ENCODE assay signal across 10 mouse cellular contexts in the genomic region with DNA sequence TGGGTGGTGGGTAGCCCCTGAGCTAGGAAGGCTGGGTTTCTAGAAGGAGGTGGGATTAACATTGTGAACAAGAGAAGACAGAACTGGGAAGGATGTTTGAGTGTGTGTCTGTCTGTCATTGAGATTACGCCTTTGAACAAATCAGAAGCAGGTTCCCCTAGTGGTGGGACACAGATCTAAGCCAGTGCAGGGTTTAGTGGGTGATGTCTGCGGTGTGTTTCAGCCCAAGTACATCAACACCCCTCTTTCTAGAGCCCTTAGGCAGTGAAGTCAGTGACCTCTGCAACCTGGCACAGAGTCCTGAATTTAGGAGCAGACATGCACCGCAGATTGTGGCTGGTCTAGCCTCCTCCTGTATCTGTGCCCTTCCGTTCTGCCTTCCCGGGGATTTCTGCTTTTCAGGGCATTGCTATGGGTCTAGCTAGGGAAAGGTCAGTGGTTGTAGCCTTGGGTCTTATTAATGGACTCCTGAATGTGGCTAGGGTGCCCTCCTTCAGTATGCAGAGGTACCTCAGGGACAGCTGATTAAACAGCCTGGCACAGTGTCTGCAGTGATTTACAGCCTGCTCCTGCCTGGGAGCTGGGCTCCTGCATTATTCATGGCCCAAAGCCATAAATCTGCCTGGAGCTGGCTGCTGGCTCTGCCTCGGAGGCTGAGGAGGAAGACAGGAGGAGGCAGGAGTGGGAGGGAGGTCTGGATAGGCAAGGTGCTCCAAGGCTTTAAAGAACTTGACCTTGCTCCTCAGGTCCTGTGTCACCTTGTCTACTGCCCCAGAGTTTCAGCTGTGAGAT.
DNase-seq lines count a peak whose midpoint lies in the region; ATAC-seq and TF ChIP-seq lines count a peak whose summit lies in the region.
"Had no signal": no experiment of that assay in that cellular context is flagged by ENCODE, and none has a peak within 500 bp of the region (broad histone marks: within the 10 kb centered on the region; RNA-seq: fewer than 3 reads in every experiment).

No protein-coding gene starts in this region.

- H3K27me3 ChIP-seq in forebrain, embryonic 11.5 days (ENCODE audit: control insufficient read depth, insufficient read depth, low read length): no peaks in the 10 kb centered on the region
- no peaks in the 10 kb centered on the region; the same call in 1 of the 2 replicates for H3K27me3 ChIP-seq in forebrain, embryonic 10.5 days (ENCODE audit: poor library complexity, severe bottlenecking)
- no peaks in the 10 kb centered on the region for H3K27me3 ChIP-seq in midbrain, embryonic 16.5 days (ENCODE audit: control insufficient read depth, insufficient read depth, low read depth, low read length)
- H3K27me3 ChIP-seq: lung, embryonic 15.5 days had no signal

- 0 out of 2 replicates have a peak, but pooled peaks have one; percentile 16 for TF ChIP-seq CTCF in cortical plate, adult 2 months (IDR thresholded peaks at IDR 0.05; ENCODE audit: extremely low read depth, insufficient read depth, low read length)

- no peak overlapping the region for H3K9ac ChIP-seq in forebrain, embryonic 11.5 days (ENCODE audit: low read length)
- no peak overlapping the region for H3K9ac ChIP-seq in midbrain, embryonic 16.5 days (ENCODE audit: low read depth, low read length)
- H3K9ac ChIP-seq: lung, embryonic 15.5 days had no signal

- no peak overlapping the region for H3K27ac ChIP-seq in forebrain, embryonic 11.5 days (ENCODE audit: low read depth, low read length)
- no peak overlapping the region for H3K27ac ChIP-seq in forebrain, embryonic 10.5 days
- H3K27ac ChIP-seq in cortical plate, adult 2 months (ENCODE audit: insufficient read depth, low read length): no peak overlapping the region
- H3K27ac ChIP-seq in midbrain, embryonic 16.5 days (ENCODE audit: low read length): no peak overlapping the region; the same call in 1 of the 2 replicates
- H3K27ac ChIP-seq: lung, embryonic 15.5 days had no signal

- WGBS in forebrain, embryonic 11.5 days: 82% methylated on average over 6 of the region's 6 CpGs
- 81% methylated on average over 6 of the region's 6 CpGs for WGBS in forebrain, embryonic 10.5 days
- 67% methylated on average over 6 of the region's 6 CpGs for WGBS in midbrain, embryonic 16.5 days

- no peak overlapping the region for H3K4me2 ChIP-seq in forebrain, embryonic 11.5 days (ENCODE audit: low read depth, low read length, severe bottlenecking)
- no peak overlapping the region for H3K4me2 ChIP-seq in midbrain, embryonic 16.5 days (ENCODE audit: low read length)
- H3K4me2 ChIP-seq: lung, embryonic 15.5 days had no signal

- no peak for ATAC-seq in forebrain, embryonic 11.5 days (replicated peaks; ENCODE audit: low FRiP score)
- ATAC-seq in midbrain, embryonic 16.5 days: peak; percentile 87

- H3K9me3 ChIP-seq in forebrain, embryonic 11.5 days (ENCODE audit: control insufficient read depth, low read length): no peaks in the 10 kb centered on the region
- no peaks in the 10 kb centered on the region for H3K9me3 ChIP-seq in forebrain, embryonic 10.5 days
- H3K9me3 ChIP-seq in midbrain, embryonic 16.5 days (replicated peaks; ENCODE audit: control insufficient read depth, low read length, poor library complexity, severe bottlenecking): no peaks in the 10 kb centered on the region
- H3K9me3 ChIP-seq: lung, embryonic 15.5 days had no signal

- no peaks in the 10 kb centered on the region for H3K36me3 ChIP-seq in forebrain, embryonic 11.5 days (ENCODE audit: control insufficient read depth, insufficient read depth, low read length)
- no peaks in the 10 kb centered on the region for H3K36me3 ChIP-seq in forebrain, embryonic 10.5 days (replicated peaks)
- no peaks in the 10 kb centered on the region for H3K36me3 ChIP-seq in midbrain, embryonic 16.5 days (ENCODE audit: control insufficient read depth, insufficient read depth, low read length)
- H3K36me3 ChIP-seq: lung, embryonic 15.5 days had no signal

- TF ChIP-seq POLR2A in cortical plate, adult 2 months (IDR thresholded peaks at IDR 0.05; ENCODE audit: extremely low read depth, insufficient read depth, low read length): no peak

- peak; percentile 45 for DNase-seq in forebrain, embryonic 11.5 days (ENCODE audit: low spot score)
- no peak for DNase-seq in forebrain, embryonic 10.5 days (ENCODE audit: extremely low spot score, low spot score)
- peak; percentile 57 for DNase-seq in heart, postnatal 4 days
- DNase-seq in layer of hippocampus, adult 18-20 months (ENCODE audit: low spot score in 2 of 2): peak; percentile 37 to 66
- DNase-seq in thymus, postnatal 4 days: no peak
- no peak for DNase-seq in c-Kit-positive CD71-positive TER-119-positive erythroid progenitor cells, embryonic 14.5 days (ENCODE audit: low spot score)

- H3K4me1 ChIP-seq in forebrain, embryonic 11.5 days (replicated peaks; ENCODE audit: control insufficient read depth, insufficient read depth, low read length): no peaks in the 10 kb centered on the region
- H3K4me1 ChIP-seq in forebrain, embryonic 10.5 days: peaks cover 7% of the 10 kb centered on the region
- no peaks in the 10 kb centered on the region for H3K4me1 ChIP-seq in cortical plate, adult 2 months (ENCODE audit: control insufficient read depth, insufficient read depth, low read length)
- H3K4me1 ChIP-seq in midbrain, embryonic 16.5 days (ENCODE audit: control insufficient read depth, insufficient read depth, low read length): peaks cover 6% of the 10 kb centered on the region; the same call in 1 of the 2 replicates

- H3K4me3 ChIP-seq in forebrain, embryonic 11.5 days (ENCODE audit: low read depth, low read length): no peak overlapping the region
- H3K4me3 ChIP-seq in forebrain, embryonic 10.5 days: no peak overlapping the region
- no peak overlapping the region for H3K4me3 ChIP-seq in cortical plate, adult 2 months (ENCODE audit: insufficient read depth, low read length)
- H3K4me3 ChIP-seq in midbrain, embryonic 16.5 days (ENCODE audit: low read depth, low read length): no peak overlapping the region
- H3K4me3 ChIP-seq: erythroblast, embryonic 14.5 days; lung, embryonic 15.5 days had no signal

Comparison
In these comparisons a context has a peak if more than half of its experiments do, and no peak if none do; other contexts are left out.
1. DNase-seq: peak in forebrain, embryonic 11.5 days (single experiment), heart, postnatal 4 days (single experiment) and layer of hippocampus, adult 18-20 months (2 of 2); none in forebrain, embryonic 10.5 days (single experiment), thymus, postnatal 4 days (single experiment) and c-Kit-positive CD71-positive TER-119-positive erythroid progenitor cells, embryonic 14.5 days (single experiment).